Mouse (Mus musculus): ENCODE measurements at regions not wholly inside any gene's neighbourhood (a gene's known extent, or its start where the extent isn't known, plus 50 kb on each side); places are given as distances from the start of the nearest gene placed in this dataset.

DNA sequence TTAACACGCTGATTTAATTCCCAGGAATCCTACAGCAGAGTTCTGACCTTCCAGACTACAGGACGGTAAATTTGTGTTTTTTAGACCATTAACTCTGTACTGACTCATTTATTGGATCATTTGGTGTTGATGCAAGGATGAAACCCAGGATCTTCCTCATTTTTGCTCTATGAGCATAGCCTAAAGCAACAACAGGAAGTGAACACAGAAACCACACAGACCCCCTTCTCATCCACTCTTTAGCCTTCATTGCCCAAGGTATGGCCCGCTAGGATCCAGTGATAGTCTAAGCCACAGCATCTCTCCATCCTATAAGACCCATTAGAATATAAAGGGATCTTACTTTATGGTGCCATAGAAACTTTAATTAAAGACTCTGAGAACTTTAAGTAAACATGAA lies 56.5 kb upstream of the Grin2b start:
- DNase-seq (ENCODE audit: low spot score), result no peak

DNA sequence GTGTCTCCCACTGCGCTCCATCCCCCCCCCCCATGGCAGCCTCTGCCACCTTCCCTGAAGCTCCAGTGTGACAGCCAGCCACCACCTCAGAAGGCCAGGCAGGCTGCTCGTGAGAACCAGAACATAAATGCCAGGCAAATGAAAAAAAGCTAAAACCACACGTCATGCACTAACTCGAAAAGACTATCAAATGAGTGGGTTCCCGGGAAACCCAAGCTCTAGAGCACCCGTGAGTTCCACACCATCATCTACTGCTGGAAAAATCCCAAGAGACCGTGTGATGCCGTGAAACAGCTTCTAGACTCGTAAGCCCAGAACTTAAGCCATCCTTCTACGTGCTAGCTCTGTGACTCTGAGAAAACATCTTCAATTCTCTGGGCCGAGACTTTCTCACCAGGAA lies 62.2 kb upstream of the Grin2b start:
- DNase-seq (ENCODE audit: low spot score), result no peak

- DNase-seq (ENCODE audit: low spot score), result no peak
Observed at GRCm38 (mm10) chr6:136238989-136239388, 65.7 kb upstream of the Grin2b start.

DNA sequence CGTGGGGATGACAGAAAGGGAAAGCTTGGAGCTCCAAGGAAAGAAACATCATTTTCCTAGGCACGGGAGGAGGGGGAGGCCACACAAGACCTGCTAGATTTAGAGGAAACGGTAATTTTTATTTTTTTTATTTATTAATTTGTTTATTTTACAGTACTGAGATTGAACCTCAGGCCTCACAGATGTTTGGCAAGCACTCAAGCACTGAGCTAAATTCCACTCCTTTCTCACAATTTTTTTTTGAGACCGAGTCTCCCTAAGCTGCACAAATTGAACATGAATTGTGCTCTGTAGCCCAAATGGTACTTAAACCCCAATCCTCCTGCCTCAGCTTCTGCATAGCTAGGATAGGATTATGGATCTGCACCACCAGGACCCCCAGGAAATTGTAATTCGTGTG lies 66.1 kb upstream of the Grin2b start:
- no peak for DNase-seq (ENCODE audit: low spot score)

GRCm38 (mm10) chr6:136241574-136242311 lies 68.4 kb upstream of the Grin2b start:
- peak; percentile 29 for DNase-seq (ENCODE audit: low spot score)

GRCm38 (mm10) chr6:136244895-136245294 lies 71.6 kb upstream of the Grin2b start:
- no peak for DNase-seq (ENCODE audit: low spot score)

GRCm38 (mm10) chr6:136255726-136256512 lies 71.4 kb upstream of the Gm8994 start:
- DNase-seq (ENCODE audit: low spot score), result peak; percentile 22

DNA sequence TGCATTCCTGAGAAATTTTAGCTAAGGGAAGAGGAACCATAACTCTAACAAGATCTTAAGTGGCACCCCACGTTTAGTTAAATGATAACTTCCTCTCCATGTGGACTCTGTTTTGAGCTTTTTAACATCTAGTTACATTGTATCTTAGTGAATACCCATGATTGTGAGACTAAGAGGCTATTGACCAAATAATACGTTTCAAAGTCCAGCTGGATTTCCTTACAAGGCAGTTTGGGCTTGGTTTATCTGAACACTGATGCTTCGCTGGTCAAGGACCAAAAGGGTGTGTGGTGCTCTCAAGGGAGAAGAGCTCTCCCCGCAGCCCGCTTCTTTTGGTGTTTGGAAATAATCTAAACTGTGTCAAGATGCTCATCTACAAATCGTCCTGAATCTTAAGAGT lies 51.6 kb upstream of the Gm8994 start:
- DNase-seq (ENCODE audit: low spot score), result no peak

GRCm38 (mm10) chr6:136276771-136277170 lies 50.6 kb upstream of the Gm8994 start:
- no peak for DNase-seq (ENCODE audit: low spot score)

Measured in layer of hippocampus, adult 9-10 months (tissue).